Mouse (Mus musculus): ENCODE measurements around the gene Wdr26. TPM values are rescaled to one million over a fixed set of nuclear protein-coding genes. Genes with fewer than 3 reads are reported as not detected.

Wdr26 gene
- total RNA-seq, 2 experiments from 2014 or later: 135 to 147 TPM

Other genes starting within 250 kb of the Wdr26 start
- gene Ephx1, start 191.1 kb downstream of the Wdr26 start, total RNA-seq (2021): 10 to 100 TPM; 20.5 to 21.2 TPM
- gene 9130409I23Rik, start 160.8 kb downstream of the Wdr26 start, total RNA-seq (2021): not detected
- 10 to 100 TPM; 10.4 to 10.6 TPM for gene Nvl, start 67.8 kb downstream of the Wdr26 start, total RNA-seq (2021)
- gene Cnih4, start 67.3 kb downstream of the Wdr26 start, total RNA-seq (2021): 10 to 100 TPM; 48.9 to 52.2 TPM
- not detected for gene Cnih3, start 140.6 kb upstream of the Wdr26 start, total RNA-seq (2021)

All from heart, postnatal 10 days (tissue).